Mouse (Mus musculus) embryonic facial prominence, embryonic 11.5 days (tissue): ENCODE measurements around the gene Prpf18. TPM values are rescaled to one million over a fixed set of nuclear protein-coding genes. Genes with fewer than 3 reads are reported as not detected.
"Not testable (repeated sequence)": the region's sequence is repeated elsewhere in the genome, so short reads cannot be mapped to it uniquely, and the experiment has no call there.

Experiments used
- ATAC-seq: fragments of 200-750 bp; cut with Nextera tagmentation; replicated peaks from 2 replicates; pipeline ENCODE4 v1.8.0; 2017; ENCODE audit warnings: low read depth; ENCODE audit not compliant: insufficient number of reproducible peaks, low FRiP score, low TSS enrichment
- DNase-seq: peaks from one replicate; pipeline ENCODE4 v3.0.0-alpha.2; 2015; ENCODE audit warnings: low spot score
- H3K27ac ChIP-seq: fragments of 300-500 bp; sonication (generic); replicated peaks from 2 replicates; pipeline ENCODE4 v1.5.1; 2014; ENCODE audit warnings: mild to moderate bottlenecking, low read depth, low read length, control low read depth
- H3K27me3 ChIP-seq: fragments of 300-500 bp; sonication (generic); 2 replicates; pipeline ENCODE4 v1.6.1; 2014; ENCODE audit warnings: mild to moderate bottlenecking, low read length, moderate library complexity, mixed read lengths; ENCODE audit not compliant: control insufficient read depth, insufficient read depth
- H3K36me3 ChIP-seq: fragments of 300-500 bp; sonication (generic); replicated peaks from 2 replicates; pipeline ENCODE4 v1.6.1; 2014; ENCODE audit warnings: low read depth, mild to moderate bottlenecking, low read length, moderate library complexity, mixed read lengths; ENCODE audit not compliant: control insufficient read depth, insufficient read depth
- H3K4me1 ChIP-seq: fragments of 300-500 bp; sonication (generic); 2 replicates; pipeline ENCODE4 v1.6.1; 2014; ENCODE audit warnings: low read length, mixed read lengths; ENCODE audit not compliant: control insufficient read depth, insufficient read depth
- H3K4me2 ChIP-seq: fragments of 300-500 bp; sonication (generic); 2 replicates; pipeline ENCODE4 v1.6.1; 2014; ENCODE audit warnings: low read depth, mild to moderate bottlenecking, control low read depth, low read length, moderate library complexity
- H3K4me3 ChIP-seq: fragments of 300-500 bp; sonication (generic); 2 replicates; pipeline ENCODE4 v1.5.1; 2014; ENCODE audit warnings: low read depth, low read length, control low read depth
- H3K9ac ChIP-seq: fragments of 300-500 bp; sonication (generic); replicated peaks from 2 replicates; pipeline ENCODE4 v1.6.1; 2014; ENCODE audit warnings: mild to moderate bottlenecking, control low read depth, low read length
- H3K9me3 ChIP-seq: fragments of 300-500 bp; sonication (generic); replicated peaks from 2 replicates; pipeline ENCODE4 v1.6.1; 2016; ENCODE audit warnings: mild to moderate bottlenecking, low read length, inconsistent platforms, mixed read lengths; ENCODE audit not compliant: control insufficient read depth
- WGBS: fragments of 180-500 bp; shearing (Covaris S2); extraction: QIAGEN DNeasy Blood & Tissue Kit; methylation state at CpG from one replicate; pipeline ENCODE4 v1.1.7; 2014; 5-methylcytosine and 5-hydroxymethylcytosine counted together
- polyA plus RNA-seq: library from polyadenylated mRNA; unstranded; fragments of >200 nt; fragmentation: Nextera tagmentation; extraction: Ambion mirVana; gene quantifications from 2 replicates; pipeline ENCODE4 v1.2.1, GENCODE M21; 2014

The Prpf18 gene
- polyA plus RNA-seq, 1 experiment from 2014 or later: 37.7 TPM

DNA sequence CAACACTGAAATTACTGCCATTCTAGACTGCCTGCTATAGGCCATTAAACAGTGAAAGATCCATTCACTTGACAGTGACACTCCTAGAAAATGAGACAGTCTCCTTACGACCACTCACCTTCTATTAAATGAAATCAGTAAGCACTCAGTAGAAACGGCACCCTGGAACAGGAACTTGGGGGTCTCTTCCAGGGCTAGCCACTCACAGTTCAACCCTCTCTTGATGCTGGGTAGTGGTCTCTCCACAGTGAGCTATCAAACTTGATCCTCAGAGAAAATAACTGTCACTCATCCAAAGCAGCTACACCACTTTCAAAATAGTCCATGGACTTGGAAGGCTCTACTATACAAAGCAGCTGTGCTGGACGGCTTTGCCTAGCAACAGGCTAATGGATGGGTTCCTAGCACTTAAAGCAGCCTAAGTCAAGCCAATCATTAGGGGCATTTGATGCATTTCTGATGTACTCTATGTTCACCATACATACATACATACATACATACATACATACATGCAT lies 30.4 kb downstream of the Prpf18 start:
- Histone ChIP-seq H3K36me3 (no peaks in the 10 kb centered on the region), H3K27me3 (no peaks in the 10 kb centered on the region), H3K9me3 (no peaks in the 10 kb centered on the region), H3K9ac (no peak overlapping the region), H3K4me2 (no peak overlapping the region), H3K4me1 (no peaks in the 10 kb centered on the region), H3K4me3 (no peak overlapping the region), H3K27ac (no peak overlapping the region)
- WGBS: 80% methylated on average over 3 of the region's 3 CpGs
- ATAC-seq (no peak), DNase-seq (no peak)

GRCm38 (mm10) chr2:4620640-4621401 lies 31.1 kb downstream of the Prpf18 start:
- 72% methylated on average over 12 of the region's 12 CpGs for WGBS
- Histone ChIP-seq H3K4me2 (no peak overlapping the region), H3K36me3 (no peaks in the 10 kb centered on the region), H3K9me3 (no peaks in the 10 kb centered on the region), H3K4me1 (no peaks in the 10 kb centered on the region), H3K27me3 (no peaks in the 10 kb centered on the region), H3K27ac (0 out of 2 replicates have a peak overlapping the region, but pooled peaks have one; percentile 16), H3K9ac (no peak overlapping the region), H3K4me3 (no peak overlapping the region)
- ATAC-seq (0 out of 2 replicates have a peak, but pooled peaks have one; percentile 3), DNase-seq (peak; percentile 20)

GRCm38 (mm10) chr2:4619893-4620593 lies 31.9 kb downstream of the Prpf18 start:
- no peak for DNase-seq

DNA sequence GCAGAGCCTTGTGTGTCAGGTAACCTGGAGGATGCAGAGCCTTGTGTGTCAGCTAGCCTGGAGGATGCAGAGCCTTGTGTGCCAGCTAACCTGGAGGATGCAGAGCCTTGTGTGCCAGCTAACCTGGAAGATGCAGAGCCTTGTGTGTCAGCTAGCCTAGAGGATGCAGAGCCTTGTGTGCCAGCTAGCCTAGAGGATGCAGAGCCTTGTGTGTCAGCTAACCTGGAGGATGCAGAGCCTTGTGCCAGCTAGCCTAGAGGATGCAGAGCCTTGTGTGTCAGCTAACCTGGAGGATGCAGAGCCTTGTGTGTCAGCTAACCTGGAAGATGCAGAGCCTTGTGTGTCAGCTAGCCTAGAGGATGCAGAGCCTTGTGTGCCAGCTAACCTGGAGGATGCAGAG lies 32.8 kb downstream of the Prpf18 start:
- not testable (repeated sequence) for H3K36me3 ChIP-seq, H3K4me1 ChIP-seq, DNase-seq, H3K9ac ChIP-seq, H3K4me2 ChIP-seq, H3K27ac ChIP-seq, H3K4me3 ChIP-seq, H3K9me3 ChIP-seq, H3K27me3 ChIP-seq, ATAC-seq

More at GRCm38 (mm10) chr2:4619893-4620593, 31.9 kb downstream of the Prpf18 start:
- 61% methylated on average over 6 of the region's 6 CpGs for WGBS
- Histone ChIP-seq H3K4me1 (no peaks in the 10 kb centered on the region), H3K9me3 (no peaks in the 10 kb centered on the region), H3K27ac (no peak overlapping the region; the same call in 1 of the 2 replicates), H3K9ac (no peak overlapping the region), H3K4me2 (no peak overlapping the region), H3K4me3 (no peak overlapping the region), H3K36me3 (no peaks in the 10 kb centered on the region), H3K27me3 (no peaks in the 10 kb centered on the region)
- 0 out of 2 replicates have a peak, but pooled peaks have one; percentile 52 for ATAC-seq

GRCm38 (mm10) chr2:4616995-4617394 lies 34.9 kb downstream of the Prpf18 start:
- H3K9me3 ChIP-seq: no peaks in the 10 kb centered on the region
- no peaks in the 10 kb centered on the region for H3K27me3 ChIP-seq
- no peaks in the 10 kb centered on the region; the same call in 1 of the 2 replicates for H3K36me3 ChIP-seq
- 92% methylated on average over 4 of the region's 4 CpGs for WGBS
- no peak overlapping the region for H3K4me2 ChIP-seq
- no peak for ATAC-seq
- no peak overlapping the region for H3K4me3 ChIP-seq
- H3K4me1 ChIP-seq: no peaks in the 10 kb centered on the region
- H3K9ac ChIP-seq: no peak overlapping the region
- H3K27ac ChIP-seq: no peak overlapping the region
- no peak for DNase-seq

GRCm38 (mm10) chr2:4615014-4615546 lies 36.8 kb downstream of the Prpf18 start:
- ATAC-seq: 0 out of 2 replicates have a peak, but pooled peaks have one; percentile 48

DNA sequence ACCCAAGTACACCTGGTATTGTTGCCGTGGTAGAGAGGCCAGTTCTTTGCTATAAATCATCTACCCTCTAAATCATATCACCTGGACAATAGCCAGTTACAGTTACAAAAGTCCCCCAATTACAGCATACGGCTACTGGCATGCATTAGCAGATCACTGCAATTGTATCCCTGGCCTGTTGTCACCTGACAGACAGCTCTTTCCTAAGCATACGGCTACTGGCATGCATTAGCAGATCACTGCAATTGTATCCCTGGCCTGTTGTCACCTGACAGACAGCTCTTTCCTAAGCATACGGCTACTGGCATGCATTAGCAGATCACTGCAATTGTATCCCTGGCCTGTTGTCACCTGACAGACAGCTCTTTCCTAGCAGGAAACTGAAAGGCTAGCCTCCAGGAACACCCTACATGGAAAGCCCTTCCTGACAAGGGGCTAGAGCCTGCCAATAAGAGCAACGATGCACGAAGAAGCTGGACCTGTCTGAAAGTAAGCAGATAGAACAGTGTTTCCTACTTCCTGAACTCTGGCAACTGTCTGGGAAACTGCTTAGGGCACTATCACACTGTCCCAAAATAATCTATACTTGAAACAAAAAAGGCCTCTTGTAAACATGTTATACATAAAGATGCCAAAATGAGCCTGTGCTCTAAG lies 37.5 kb downstream of the Prpf18 start:
- H3K27ac ChIP-seq, H3K27me3 ChIP-seq, ATAC-seq, H3K9ac ChIP-seq, DNase-seq, H3K4me2 ChIP-seq, H3K4me1 ChIP-seq, H3K36me3 ChIP-seq, H3K9me3 ChIP-seq, H3K4me3 ChIP-seq: not testable (repeated sequence)
- 59% methylated on average over 6 of the region's 6 CpGs for WGBS

More at GRCm38 (mm10) chr2:4615014-4615546, 36.8 kb downstream of the Prpf18 start:
- H3K36me3 ChIP-seq: no peaks in the 10 kb centered on the region; the same call in 1 of the 2 replicates
- no peak overlapping the region for H3K27ac ChIP-seq
- no peak overlapping the region for H3K9ac ChIP-seq
- WGBS: 89% methylated on average over 2 of the region's 2 CpGs
- H3K4me3 ChIP-seq: no peak overlapping the region
- H3K4me2 ChIP-seq: no peak overlapping the region
- DNase-seq: no peak
- H3K4me1 ChIP-seq: no peaks in the 10 kb centered on the region
- H3K27me3 ChIP-seq: no peaks in the 10 kb centered on the region
- H3K9me3 ChIP-seq: no peaks in the 10 kb centered on the region
